Mouse (Mus musculus) brain, embryonic 14.5 days (tissue): ENCODE data around the gene Vmn1r7.
"Not testable (repeated sequence)": the region's sequence is repeated elsewhere in the genome, so short reads cannot be mapped to it uniquely, and the experiment has no call there.

ENCODE experiments used
- CTCF ChIP-seq: fragments of 200-500 bp; IDR thresholded peaks from 2 replicates; pipeline ENCODE4 v1.5.1; 2012; ENCODE audit warnings: inconsistent platforms, mild to moderate bottlenecking, moderate library complexity, borderline replicate concordance; ENCODE audit not compliant: insufficient read depth, insufficient read length; ENCODE audit errors: extremely low read depth
- POLR2A ChIP-seq: fragments of 200-500 bp; IDR thresholded peaks from 2 replicates; pipeline ENCODE4 v1.6.1; 2012; ENCODE audit warnings: mild to moderate bottlenecking, inconsistent platforms, borderline replicate concordance; ENCODE audit not compliant: poor library complexity, insufficient read depth, insufficient read length, severe bottlenecking; ENCODE audit errors: extremely low read depth

- not testable (repeated sequence) for TF ChIP-seq CTCF, POLR2A
Observed at GRCm38 (mm10) chr6:57025224-57025623, at the start of gene Vmn1r7.
